Mouse (Mus musculus) forebrain, embryonic 13.5 days (tissue): ENCODE measurements around the gene Srbd1. TPM values are rescaled to one million over a fixed set of nuclear protein-coding genes. Genes with fewer than 3 reads are reported as not detected.

Source experiments
- ATAC-seq: fragments of 200-750 bp; cut with Nextera tagmentation; 2 replicates; pipeline ENCODE4 v1.8.0; 2017
- H3K27ac ChIP-seq: fragments of 300-500 bp; sonication (generic); 2 replicates; pipeline ENCODE4 v1.5.1; 2015; ENCODE audit warnings: inconsistent platforms, mild to moderate bottlenecking, moderate library complexity
- H3K27me3 ChIP-seq: fragments of 300-500 bp; sonication (generic); 2 replicates; pipeline ENCODE4 v1.6.1; 2015; ENCODE audit warnings: mild to moderate bottlenecking, inconsistent platforms
- H3K36me3 ChIP-seq: fragments of 300-500 bp; sonication (generic); 2 replicates; pipeline ENCODE4 v1.6.1; 2015; ENCODE audit warnings: mild to moderate bottlenecking, inconsistent platforms; ENCODE audit not compliant: poor library complexity, severe bottlenecking
- H3K4me1 ChIP-seq: fragments of 300-500 bp; sonication (generic); 2 replicates; pipeline ENCODE4 v1.6.1; 2015; ENCODE audit warnings: inconsistent platforms
- H3K4me2 ChIP-seq: fragments of 300-500 bp; sonication (generic); 2 replicates; pipeline ENCODE4 v1.6.1; 2015; ENCODE audit warnings: inconsistent platforms, mild to moderate bottlenecking, moderate library complexity
- H3K4me3 ChIP-seq: fragments of 300-500 bp; sonication (generic); 2 replicates; pipeline ENCODE4 v1.5.1; 2015; ENCODE audit warnings: mild to moderate bottlenecking, inconsistent platforms
- H3K9ac ChIP-seq: fragments of 300-500 bp; sonication (generic); 2 replicates; pipeline ENCODE4 v1.6.1; 2015; ENCODE audit warnings: mild to moderate bottlenecking, inconsistent platforms
- H3K9me3 ChIP-seq: fragments of 300-500 bp; sonication (generic); replicated peaks from 2 replicates; pipeline ENCODE4 v1.6.1; 2016; ENCODE audit warnings: inconsistent platforms
- WGBS: fragments of 180-500 bp; shearing (Covaris S2); methylation state at CpG from one replicate; pipeline ENCODE4 v1.1.7; 2015; 5-methylcytosine and 5-hydroxymethylcytosine counted together
- polyA plus RNA-seq: library from polyadenylated mRNA; unstranded; fragments of >200 nt; fragmentation: Nextera tagmentation; extraction: Ambion mirVana; gene quantifications from 2 replicates; pipeline ENCODE4 v1.2.1, GENCODE M21; 2015

Gene Srbd1
- polyA plus RNA-seq, 1 experiment from 2014 or later = 18.2 TPM

DNA sequence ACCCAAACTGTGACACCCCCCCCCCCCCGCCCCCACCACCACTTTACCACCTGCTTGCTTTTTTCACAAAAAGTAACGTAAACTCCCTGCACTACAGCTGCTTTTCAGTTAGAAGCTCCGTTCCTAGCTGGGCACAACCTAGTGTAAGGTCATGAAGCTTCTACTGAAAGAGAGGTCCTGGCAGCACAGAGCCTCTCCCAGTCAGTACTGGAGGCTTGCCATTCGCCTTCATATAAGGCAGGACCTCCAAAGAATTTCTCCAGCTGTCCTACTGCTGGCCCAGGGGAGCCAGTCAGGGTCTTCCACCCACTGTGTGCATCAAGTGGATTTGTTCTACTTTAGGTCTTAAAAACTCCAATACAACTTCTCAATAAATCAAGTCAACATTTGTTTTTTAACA, 149.9 kb downstream of the Srbd1 start:
- no peak overlapping the region for H3K9ac ChIP-seq
- H3K9me3 ChIP-seq = no peaks in the 10 kb centered on the region; the same call in 1 of the 2 replicates
- no peaks in the 10 kb centered on the region for H3K27me3 ChIP-seq
- no peak overlapping the region for H3K27ac ChIP-seq
- H3K4me2 ChIP-seq = no peak overlapping the region
- peaks cover 16% of the 10 kb centered on the region; the same call in 1 of the 2 replicates for H3K36me3 ChIP-seq
- 84% methylated on average over 4 of the region's 4 CpGs for WGBS
- H3K4me3 ChIP-seq = no peak overlapping the region
- no peak for ATAC-seq
- H3K4me1 ChIP-seq = peaks cover 12% of the 10 kb centered on the region; the same call in 1 of the 2 replicates

DNA sequence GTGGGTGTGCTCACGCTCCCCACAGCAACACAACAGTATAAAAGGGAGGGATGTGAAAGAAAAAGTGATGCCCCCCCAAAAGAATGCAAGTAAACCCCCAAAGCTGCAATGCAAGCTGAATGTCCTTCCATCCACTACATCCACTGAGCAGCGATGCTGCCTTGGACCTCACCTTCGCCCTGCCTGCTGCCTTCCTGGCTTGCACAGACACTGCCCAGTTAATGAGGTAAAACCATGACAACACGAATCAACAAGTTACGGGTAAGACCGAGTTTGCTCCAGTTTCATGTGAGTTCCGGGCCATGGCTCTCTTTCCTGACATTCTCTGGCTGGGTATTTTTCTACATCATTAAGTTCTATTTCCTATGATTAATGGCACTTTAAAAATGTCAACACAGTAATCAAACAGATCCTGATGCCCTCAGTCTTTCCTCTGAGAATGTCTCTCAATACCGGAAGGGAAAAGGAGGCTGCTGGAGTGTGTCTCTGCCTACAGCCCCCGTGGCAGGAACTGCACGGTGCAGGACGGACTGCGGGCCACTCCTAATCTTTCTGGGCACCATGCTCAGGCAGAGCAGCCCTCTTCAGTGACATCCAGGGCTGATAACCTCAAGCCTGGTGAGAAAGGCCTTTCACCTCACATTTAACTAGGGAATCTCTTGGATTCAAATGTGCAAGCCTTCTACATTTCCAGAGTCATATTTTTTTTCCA, 155.8 kb downstream of the Srbd1 start:
- Histone ChIP-seq H3K9ac (no peak overlapping the region), H3K36me3 (peaks cover 12% of the 10 kb centered on the region; the same call in 1 of the 2 replicates), H3K27ac (no peak overlapping the region), H3K27me3 (no peaks in the 10 kb centered on the region), H3K4me3 (no peak overlapping the region), H3K9me3 (no peaks in the 10 kb centered on the region), H3K4me2 (no peak overlapping the region), H3K4me1 (no peaks in the 10 kb centered on the region)
- WGBS = 85% methylated on average over 12 of the region's 12 CpGs
- no peak for ATAC-seq

DNA sequence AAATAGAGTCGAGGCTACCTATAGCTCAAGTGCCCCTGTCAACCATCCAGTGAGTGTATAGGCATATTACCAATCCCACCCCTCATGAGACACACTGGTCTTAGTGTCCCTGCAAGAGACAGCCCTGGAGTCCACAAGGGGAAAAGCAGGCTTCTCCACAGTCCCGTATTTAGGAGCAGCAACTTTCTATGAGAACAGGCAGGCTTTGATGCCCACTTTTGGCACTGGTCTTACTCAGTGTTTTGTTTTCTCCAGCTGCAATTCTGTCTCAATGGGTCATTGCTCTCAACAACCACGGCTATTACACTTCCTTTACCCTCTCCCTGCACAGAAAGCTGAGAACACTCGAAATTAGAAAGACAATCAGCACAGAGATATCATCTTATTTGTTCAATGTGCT, 157.4 kb downstream of the Srbd1 start:
- Histone ChIP-seq H3K4me3 (no peak overlapping the region), H3K27ac (no peak overlapping the region), H3K9me3 (no peaks in the 10 kb centered on the region), H3K4me1 (no peaks in the 10 kb centered on the region), H3K36me3 (peaks cover 19% of the 10 kb centered on the region; the same call in 1 of the 2 replicates), H3K27me3 (no peaks in the 10 kb centered on the region), H3K4me2 (no peak overlapping the region), H3K9ac (no peak overlapping the region)
- ATAC-seq = no peak
- 78% methylated on average over 4 of the region's 4 CpGs for WGBS

DNA sequence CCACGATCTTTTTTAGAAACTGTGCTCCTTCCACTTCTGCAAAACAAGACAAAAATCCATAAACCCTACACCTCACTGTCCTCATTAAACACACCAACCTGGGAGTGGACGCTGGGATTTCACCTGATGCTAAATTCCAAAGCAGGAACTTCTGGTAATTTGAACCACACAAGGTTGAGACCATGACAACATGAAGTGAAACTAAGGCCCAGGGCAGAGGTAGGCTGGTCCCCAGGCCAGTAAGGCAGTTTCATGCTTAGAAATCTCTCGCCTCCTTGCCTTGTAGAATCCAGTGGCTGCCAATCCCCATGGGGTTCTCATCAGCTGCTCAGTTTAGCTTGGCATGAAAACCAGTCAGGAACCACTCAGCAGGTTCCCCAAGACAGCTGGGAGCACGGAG, 158.4 kb downstream of the Srbd1 start:
- Histone ChIP-seq H3K4me1 (no peaks in the 10 kb centered on the region), H3K27ac (no peak overlapping the region), H3K9me3 (0 out of 2 replicates have a peak, but pooled peaks cover 4% of the 10 kb centered on the region), H3K4me3 (no peak overlapping the region), H3K9ac (no peak overlapping the region), H3K36me3 (peaks cover 19% of the 10 kb centered on the region; the same call in 1 of the 2 replicates), H3K4me2 (no peak overlapping the region), H3K27me3 (no peaks in the 10 kb centered on the region)
- ATAC-seq = no peak
- WGBS = 90% methylated on average over 4 of the region's 4 CpGs

DNA sequence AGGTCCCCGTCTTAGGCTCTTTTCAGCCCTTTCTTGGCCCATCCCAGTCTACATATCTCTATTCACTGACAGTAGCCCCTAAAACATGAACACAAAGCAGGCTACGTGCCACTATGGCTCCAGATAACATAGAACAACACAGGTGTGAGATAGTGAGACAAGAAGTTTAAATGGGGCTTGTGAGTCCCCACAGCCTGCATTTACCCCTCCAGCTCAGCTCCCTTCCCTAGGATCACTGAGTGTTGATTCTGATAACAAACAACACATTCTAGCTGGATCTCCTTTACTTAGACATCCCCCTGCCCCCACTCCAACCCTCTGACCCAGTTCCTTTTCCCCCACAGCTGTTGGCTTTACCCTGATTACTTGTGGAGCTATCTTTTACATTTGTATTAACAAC, 158.8 kb downstream of the Srbd1 start:
- H3K27ac ChIP-seq = no peak overlapping the region
- H3K4me2 ChIP-seq = no peak overlapping the region
- no peak overlapping the region for H3K9ac ChIP-seq
- ATAC-seq = no peak
- no peaks in the 10 kb centered on the region for H3K27me3 ChIP-seq
- 81% methylated on average over 2 of the region's 2 CpGs for WGBS
- H3K36me3 ChIP-seq = peaks cover 19% of the 10 kb centered on the region; the same call in 1 of the 2 replicates
- no peaks in the 10 kb centered on the region for H3K4me1 ChIP-seq
- no peak overlapping the region for H3K4me3 ChIP-seq
- peaks cover 8% of the 10 kb centered on the region; the same call in 1 of the 2 replicates for H3K9me3 ChIP-seq

DNA sequence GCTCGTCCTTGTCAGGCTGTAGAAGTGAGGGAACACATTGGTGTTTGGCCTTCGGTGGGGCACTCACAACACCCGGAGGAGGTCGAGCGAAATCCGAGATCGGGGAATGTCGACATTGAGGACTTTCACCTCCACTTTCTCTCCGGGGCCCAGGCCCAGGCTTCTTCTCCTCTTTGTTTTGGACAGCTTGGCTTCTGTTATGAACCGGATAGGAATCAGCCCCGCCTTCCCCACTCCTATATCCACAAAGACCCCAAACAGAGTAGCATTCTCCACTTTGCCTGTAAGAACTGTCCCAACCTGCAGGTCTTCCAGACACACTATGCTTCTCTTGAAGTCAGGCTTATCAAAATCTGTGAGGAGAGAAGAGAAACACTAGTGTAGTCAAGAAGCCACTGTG, 159.8 kb downstream of the Srbd1 start:
- no peak overlapping the region for H3K9ac ChIP-seq
- no peak overlapping the region for H3K27ac ChIP-seq
- no peak for ATAC-seq
- H3K4me3 ChIP-seq = no peak overlapping the region
- H3K36me3 ChIP-seq = peaks cover 19% of the 10 kb centered on the region; the same call in 1 of the 2 replicates
- H3K9me3 ChIP-seq = peaks cover 10% of the 10 kb centered on the region; the same call in 1 of the 2 replicates
- no peaks in the 10 kb centered on the region for H3K4me1 ChIP-seq
- H3K4me2 ChIP-seq = no peak overlapping the region
- no peaks in the 10 kb centered on the region for H3K27me3 ChIP-seq
- 90% methylated on average over 11 of the region's 11 CpGs for WGBS

DNA sequence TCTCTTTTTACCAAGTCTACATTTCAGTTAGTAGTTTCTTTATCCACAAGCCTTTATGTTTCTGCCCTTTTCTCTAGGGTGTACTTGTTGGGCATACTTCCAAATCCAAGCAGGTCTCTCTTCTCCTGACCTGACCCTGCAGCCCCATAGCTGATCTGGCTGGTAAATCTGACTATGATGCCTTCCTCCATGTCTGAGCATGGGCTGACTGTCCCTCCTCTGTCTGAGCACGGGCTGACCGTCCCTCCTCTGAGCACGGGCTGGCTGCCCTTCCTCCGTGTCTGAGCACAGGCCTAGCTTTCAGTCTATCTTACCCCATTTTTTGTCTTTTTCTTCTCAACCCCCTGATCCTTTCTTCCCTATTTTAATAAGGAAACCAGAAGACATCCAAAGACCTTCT, 162.7 kb downstream of the Srbd1 start:
- Histone ChIP-seq H3K4me1 (no peaks in the 10 kb centered on the region), H3K27ac (no peak overlapping the region), H3K27me3 (no peaks in the 10 kb centered on the region), H3K36me3 (0 out of 2 replicates have a peak, but pooled peaks cover 12% of the 10 kb centered on the region), H3K4me2 (no peak overlapping the region), H3K9me3 (peaks cover 10% of the 10 kb centered on the region; the same call in 1 of the 2 replicates), H3K4me3 (no peak overlapping the region), H3K9ac (no peak overlapping the region)
- no peak for ATAC-seq
- WGBS = 90% methylated on average over 4 of the region's 4 CpGs

DNA sequence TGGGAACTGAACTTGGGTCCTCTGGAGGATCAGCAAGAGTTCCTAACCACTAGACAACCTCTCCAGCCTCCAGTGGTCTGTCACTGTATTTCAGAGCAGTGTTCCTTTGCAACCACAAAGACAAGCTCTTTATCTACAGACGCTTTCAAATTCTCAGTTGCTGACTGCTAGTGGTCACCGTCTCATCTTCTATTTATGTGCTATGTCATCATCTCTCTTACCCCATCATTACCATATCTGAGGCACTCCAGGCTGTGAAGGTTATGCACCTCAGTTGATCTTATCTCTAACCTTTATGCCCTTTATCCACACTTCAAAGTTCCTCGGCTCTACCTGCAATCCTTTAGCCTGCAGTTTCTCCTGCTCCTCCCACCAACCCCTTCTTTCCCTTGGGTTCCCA, 163.1 kb downstream of the Srbd1 start:
- WGBS = 98% methylated on average over 3 of the region's 3 CpGs

DNA sequence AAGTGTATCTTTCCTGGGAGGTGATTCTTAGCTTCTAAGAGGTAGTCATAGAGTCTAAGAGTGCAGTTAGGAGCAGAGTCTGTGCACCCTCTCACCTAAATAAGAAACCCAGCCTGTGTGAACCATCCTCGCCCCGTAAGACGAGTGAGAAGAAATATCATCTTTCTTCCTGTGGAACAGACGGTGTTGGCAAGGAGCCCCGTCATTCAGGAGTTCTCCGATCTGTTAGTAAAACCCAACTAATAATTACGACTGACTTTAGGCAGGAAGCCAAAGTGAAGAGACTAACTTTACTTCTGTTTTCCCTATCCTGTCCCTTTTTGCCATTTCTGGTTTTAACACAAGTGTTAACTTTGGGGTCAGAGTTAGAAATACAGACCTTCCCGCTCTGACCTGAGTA, 166.1 kb downstream of the Srbd1 start:
- 88% methylated on average over 8 of the region's 8 CpGs for WGBS
- Histone ChIP-seq H3K4me3 (no peak overlapping the region), H3K4me2 (no peak overlapping the region), H3K27ac (no peak overlapping the region), H3K27me3 (no peaks in the 10 kb centered on the region), H3K9ac (no peak overlapping the region), H3K4me1 (no peaks in the 10 kb centered on the region), H3K36me3 (0 out of 2 replicates have a peak, but pooled peaks cover 4% of the 10 kb centered on the region), H3K9me3 (peaks cover 10% of the 10 kb centered on the region; the same call in 1 of the 2 replicates)
- ATAC-seq = no peak

More for the DNA sequence above, 163.1 kb downstream of the Srbd1 start:
- Histone ChIP-seq H3K4me2 (no peak overlapping the region), H3K9ac (no peak overlapping the region), H3K4me3 (no peak overlapping the region), H3K36me3 (0 out of 2 replicates have a peak, but pooled peaks cover 12% of the 10 kb centered on the region), H3K27me3 (no peaks in the 10 kb centered on the region), H3K9me3 (peaks cover 10% of the 10 kb centered on the region; the same call in 1 of the 2 replicates), H3K4me1 (no peaks in the 10 kb centered on the region), H3K27ac (no peak overlapping the region)
- no peak for ATAC-seq

DNA sequence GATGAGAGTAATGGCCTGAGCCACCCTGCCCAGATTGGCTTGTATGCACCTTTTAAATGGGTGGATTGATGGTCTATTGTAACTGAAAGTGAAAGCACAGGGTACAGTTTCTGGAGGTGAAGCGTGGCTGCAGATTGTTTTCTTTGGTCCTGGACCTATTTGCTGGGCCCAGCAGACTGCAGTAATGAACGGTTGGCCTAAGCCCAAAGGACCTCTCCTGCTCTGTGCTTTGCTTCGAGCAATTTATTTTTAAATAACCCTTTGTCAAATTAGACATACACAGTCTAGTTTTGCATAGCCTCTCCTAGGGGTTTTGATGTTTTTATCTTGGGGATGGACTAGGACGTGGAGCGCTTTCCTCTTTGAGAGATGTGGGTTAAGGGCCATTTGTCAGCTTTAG, 169.9 kb downstream of the Srbd1 start:
- WGBS = 66% methylated on average over 5 of the region's 5 CpGs
- Histone ChIP-seq H3K9ac (no peak overlapping the region), H3K36me3 (no peaks in the 10 kb centered on the region), H3K4me1 (no peaks in the 10 kb centered on the region), H3K4me2 (no peak overlapping the region), H3K27ac (no peak overlapping the region), H3K4me3 (no peak overlapping the region), H3K9me3 (no peaks in the 10 kb centered on the region), H3K27me3 (no peaks in the 10 kb centered on the region)
- no peak for ATAC-seq

DNA sequence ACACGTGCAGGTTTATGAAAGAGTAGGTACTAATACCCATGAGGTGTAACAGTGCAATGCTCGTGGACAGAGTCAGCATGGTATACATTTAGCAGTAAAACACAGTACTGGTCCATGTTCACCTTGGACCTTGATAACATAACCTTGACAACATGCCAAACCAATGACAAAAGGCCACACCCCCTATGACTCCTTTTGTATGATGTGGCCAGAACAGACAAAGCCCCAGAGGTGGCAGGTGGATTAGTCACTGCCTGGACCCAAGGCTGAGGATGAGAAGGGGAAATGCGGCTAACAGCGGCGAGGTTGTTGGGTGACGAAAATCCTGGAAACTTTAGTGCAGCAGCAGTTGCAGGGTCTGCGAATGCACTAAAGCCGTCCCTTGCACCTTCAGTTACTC, 170.4 kb downstream of the Srbd1 start:
- Histone ChIP-seq H3K27me3 (no peaks in the 10 kb centered on the region), H3K27ac (no peak overlapping the region), H3K4me1 (no peaks in the 10 kb centered on the region), H3K36me3 (no peaks in the 10 kb centered on the region), H3K4me2 (no peak overlapping the region), H3K9me3 (no peaks in the 10 kb centered on the region), H3K4me3 (no peak overlapping the region), H3K9ac (no peak overlapping the region)
- WGBS = 86% methylated on average over 8 of the region's 8 CpGs
- ATAC-seq = no peak

DNA sequence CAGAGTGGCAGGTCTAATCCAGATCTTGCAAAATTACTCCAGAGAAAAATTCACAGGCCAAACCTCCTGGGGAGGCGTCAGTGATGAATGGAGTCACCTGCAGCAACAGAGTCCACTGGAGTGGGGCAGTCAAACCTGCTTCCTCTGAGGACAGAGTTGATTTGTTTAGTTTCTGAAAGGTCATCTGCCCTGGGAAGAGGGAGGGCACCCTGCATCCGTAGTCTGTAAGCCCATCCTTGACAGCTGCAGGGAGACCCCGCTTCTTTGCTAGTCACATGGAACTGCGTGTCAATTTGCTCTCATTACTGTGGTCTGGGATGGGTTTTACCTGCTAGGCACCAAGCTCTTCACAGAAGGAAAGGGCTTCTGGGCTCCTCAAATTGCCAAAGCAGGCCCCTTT, 173.9 kb downstream of the Srbd1 start:
- no peaks in the 10 kb centered on the region for H3K9me3 ChIP-seq
- no peak overlapping the region for H3K4me3 ChIP-seq
- H3K27ac ChIP-seq = no peak overlapping the region
- WGBS = 53% methylated on average over 4 of the region's 4 CpGs
- no peak overlapping the region for H3K4me2 ChIP-seq
- no peaks in the 10 kb centered on the region for H3K36me3 ChIP-seq
- ATAC-seq = no peak
- no peak overlapping the region for H3K9ac ChIP-seq
- H3K27me3 ChIP-seq = no peaks in the 10 kb centered on the region
- H3K4me1 ChIP-seq = no peaks in the 10 kb centered on the region
